Mouse (Mus musculus): ENCODE measurements around the gene Tmprss6.

Tmprss6 gene

DNA sequence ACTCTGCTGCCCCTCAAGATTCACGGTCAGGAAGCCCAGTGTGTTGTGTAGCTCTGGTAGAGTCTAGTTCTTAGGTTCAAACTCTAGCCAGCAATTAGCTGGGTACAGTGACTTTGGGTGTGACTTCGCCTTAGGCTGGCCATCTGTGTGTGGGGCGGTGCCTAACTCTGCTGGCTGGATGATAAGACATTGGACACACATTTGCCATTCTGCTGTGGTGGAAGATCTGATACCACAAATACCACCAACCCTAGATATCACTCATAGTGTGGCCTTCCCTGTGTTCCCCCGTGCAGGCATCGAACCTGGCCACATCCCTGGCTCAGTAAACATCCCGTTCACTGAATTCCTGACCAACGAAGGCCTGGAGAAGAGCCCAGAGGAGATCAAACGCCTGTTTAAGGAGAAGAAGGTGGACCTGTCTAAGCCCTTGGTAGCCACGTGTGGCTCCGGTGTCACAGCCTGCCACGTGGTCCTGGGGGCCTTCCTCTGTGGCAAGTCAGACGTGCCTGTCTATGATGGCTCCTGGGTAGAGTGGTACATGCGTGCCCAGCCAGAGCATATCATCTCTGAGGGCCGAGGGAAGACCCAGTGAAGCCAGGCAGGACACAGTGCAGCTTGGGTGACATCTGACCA is 55.2 kb downstream of the Tmprss6 start:
- DNase-seq = no peak

DNA sequence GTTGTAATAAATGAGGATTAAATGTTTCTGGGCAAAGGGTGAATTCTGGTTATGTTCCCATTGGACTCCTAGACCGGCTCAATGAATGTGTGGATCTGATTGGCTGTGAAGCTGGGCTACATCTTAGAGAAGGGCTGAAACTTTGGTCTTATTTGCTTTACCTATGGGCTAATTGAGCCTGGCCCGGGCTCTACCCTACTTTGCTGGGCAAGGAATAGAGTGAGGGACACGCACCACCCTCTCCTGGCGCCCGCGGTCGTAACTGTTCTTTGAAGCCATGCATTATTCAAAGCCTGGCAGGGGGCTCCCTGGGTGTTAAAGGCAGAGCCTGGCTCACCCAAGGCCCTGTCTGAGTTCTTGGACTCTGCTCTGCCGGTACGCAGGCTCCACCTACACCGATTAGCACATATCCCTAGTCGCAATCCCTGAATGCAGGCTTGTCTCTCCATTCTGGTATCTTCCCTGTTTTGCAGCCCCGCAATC is 58.8 kb downstream of the Tmprss6 start:
- peak; percentile 72 to 81 for DNase-seq

DNA sequence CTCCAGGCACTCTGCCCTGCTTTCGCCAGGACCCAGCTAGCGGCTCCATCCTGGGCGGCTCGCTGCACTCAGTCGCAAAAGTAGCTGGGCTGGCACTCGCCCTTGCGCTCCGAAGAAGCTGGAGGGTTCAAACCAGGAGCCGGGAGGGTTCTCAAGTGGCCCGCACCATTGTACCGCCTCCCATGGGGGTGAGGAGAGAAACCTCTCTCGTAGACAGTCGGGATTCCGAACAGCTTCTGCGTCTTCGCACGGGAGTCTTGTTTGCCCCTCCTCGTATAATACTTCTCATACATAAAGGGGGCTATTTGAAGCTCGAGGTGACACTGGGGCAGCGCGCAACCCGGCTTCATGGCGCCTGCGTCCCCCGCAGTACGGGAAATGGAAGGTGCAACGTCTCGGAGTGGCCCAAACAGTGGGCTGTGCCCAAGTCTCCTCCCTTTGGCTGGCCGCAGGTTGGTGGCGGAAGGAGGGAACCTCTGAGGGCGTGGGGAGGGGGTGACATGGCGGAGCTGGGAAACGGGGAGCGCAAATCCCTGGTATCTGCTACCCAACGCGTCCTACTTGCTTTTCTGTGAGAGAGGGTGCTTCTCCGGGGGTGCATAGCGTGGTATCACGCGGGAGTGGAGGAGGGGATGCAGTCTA is 62.0 kb downstream of the Tmprss6 start, which contains the start of gene Mpst:
Gene Mpst (plus strand): TSS at position 124 of the 642 bp plus-strand sequence.
- DNase-seq = peak; percentile 91 to 92

DNA sequence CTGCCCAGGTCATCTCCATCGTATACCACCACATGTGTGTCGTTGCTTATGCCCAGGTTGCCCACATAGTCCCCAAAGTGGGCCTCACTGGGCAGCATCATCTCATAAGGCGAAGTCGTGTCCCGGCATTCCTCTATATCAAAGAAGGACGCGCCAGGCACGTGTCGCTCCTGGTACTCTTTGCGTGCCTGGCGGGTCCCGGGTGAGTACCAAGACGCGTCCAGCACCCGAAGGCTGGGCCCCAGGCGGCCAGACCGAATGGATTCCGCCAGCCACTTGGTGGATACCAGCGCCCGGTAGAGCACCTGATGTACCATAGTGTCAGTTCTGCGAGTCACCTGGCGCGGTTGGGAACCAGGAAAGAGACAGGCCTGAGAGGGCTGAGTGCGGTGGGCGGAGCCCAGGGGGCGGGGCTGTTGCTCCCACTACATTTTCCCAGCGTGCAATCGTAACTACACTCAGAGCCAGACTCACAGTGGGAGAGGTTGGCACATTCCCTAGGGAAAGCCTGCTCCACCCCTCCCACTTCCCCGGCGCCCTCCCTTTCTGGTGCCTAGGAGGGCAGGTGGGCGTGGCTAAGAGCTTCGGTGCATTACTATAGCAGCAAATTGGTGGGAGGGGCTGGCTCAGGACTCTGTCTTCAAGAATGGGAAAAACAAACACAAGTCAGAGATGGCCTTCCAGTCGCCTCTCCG is 62.8 kb downstream of the Tmprss6 start, which contains the start of gene Tst:
Gene Tst (minus strand): TSS at position 391 of the 695 bp plus-strand sequence.
- peak; percentile 99 for DNase-seq

DNA sequence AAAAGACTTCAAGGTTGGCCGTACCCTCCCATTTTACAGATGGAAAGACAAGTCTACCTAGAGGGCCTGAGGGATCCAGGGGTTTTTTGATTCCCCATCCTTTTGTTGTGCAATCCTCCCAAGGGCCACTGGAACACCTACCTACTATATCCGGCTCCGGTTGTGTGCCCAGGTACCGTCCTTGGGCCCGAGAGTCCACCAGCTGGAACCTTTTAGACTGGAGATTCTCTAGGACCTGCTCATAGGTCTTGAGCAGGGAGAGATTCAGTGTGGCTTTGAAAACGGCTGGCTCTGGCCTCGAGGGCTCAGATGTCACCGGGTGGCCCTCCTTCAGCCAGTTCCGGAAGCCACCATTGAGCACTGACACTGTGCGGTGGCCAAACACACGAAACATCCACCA is 63.3 kb downstream of the Tmprss6 start:
- no peak for DNase-seq

DNA sequence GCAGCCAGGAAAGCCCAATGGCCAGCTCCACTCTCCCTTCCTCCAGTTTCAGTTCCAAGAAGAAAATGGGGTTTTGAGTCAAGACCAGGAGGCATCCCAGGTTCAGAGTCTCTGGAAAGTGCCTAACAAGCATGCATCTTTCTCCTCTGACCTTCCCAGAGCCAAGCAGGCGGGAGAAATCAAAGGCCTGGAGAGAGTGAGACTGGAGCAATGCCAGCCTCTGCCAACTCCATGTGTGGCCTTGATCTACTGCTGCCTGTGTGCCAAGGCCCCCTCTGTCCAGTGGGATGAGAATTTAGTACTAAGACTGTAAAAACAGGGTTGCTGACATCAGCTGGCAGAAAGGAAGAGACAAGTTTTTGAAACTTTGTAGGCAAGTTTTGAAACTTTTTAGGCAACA is 64.5 kb downstream of the Tmprss6 start:
- peak; percentile 87 to 89 for DNase-seq

DNA sequence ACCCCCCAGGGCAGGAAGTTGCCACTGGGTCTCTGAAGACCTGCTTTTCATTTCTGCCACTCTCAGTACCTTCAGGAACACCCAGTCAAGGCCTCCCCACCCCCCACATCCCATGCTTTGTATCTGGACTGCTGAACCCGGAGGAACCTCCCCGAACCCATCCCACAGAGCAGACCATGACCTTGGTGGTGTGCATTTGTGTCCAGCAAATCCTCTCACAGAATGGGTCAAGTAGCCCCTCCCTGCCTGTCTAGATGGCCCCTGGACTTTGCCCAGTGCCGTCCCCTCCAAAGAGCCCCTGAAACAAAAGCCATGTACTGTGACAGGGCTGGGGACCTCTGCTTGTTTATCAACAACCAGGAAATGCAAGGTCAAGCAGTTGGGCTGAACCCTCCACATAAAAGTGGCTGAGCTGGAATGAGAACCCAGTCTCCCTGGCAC is 65.1 kb downstream of the Tmprss6 start:
- DNase-seq = peak; percentile 82 to 90

DNA sequence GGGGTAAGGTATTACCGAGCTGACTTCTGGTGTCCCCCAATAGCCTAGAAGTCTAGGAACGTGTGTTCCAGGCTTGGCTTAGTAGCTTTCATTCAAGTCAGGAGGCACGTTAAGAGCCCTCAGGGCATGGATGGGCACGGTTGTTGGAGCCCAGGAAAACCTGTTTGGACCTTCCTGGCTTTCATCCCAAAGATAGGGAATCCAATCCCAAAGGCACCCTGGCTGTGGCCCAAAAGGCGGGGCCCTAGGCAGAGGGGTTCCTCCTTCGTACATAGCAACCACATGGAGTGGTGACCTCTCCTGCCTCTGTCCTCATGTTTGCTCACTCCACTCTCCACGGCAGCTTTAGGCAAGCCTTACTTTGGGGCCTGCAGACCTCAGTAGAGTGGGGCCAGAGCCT is 66.0 kb downstream of the Tmprss6 start:
- DNase-seq = peak in 1 of 2 experiments; percentile 54

DNA sequence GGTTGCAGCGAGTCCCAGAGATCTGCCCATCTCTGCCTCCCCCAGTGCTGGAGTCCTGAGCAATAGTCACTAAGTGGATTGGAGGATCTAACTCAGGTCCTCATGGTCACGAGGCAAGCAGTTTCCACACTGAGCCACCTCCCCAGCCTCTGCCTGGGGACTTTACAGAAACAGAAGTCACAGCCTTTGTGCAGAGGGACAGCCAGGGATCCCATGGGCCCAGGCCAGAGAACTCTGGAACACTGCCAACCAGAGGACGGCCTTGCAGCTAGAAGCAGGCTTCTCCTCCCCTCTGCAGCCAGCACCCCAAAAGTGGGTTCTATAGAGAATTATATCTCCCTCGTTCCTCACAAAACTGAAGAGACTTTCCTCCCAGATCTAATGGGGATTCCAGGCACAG is 66.5 kb downstream of the Tmprss6 start:
- DNase-seq = peak; percentile 71 to 75

DNA sequence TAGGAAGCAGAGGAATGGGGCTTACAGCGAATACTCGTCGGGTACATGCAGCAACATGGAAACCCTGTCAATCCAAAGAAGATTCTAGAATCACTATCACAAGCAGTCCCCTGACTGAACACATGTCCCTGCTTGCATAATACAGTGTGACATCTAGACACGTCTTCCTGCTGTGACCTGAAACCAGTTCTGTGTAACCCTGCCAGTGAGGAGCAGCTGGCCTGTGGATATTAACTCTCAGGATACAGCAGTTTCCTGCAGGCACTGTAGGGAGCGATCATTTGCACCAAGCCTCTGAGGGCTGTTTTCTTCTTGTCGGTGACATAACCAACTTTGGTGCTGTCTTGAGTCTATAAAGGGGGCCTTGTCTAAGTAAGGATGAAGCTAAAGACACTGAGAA is 67.1 kb downstream of the Tmprss6 start:
- no peak for DNase-seq

DNA sequence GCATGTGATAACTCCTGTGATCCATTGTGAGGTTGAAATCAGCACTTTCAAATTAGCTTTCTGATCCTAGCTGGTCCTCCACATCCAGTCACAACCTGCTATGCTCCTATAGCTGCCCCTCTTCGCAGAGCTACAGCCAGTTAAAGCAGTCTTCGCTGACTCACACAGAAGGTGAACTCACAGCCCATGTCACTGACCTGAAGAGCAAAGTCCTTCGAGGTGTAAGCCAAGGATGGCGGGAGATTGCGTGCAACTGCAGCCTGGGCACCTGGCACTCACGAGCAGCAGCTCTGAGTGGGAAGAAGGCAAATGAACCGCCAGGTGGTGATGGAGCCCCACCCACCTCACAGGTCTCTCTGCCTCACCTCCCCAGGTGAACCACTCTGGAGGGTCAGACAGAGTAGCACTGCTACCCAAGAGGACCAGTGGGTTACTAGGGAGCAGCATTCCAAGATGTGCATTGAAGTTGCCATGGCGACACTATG is 72.9 kb downstream of the Tmprss6 start, which contains the start of gene Tex33:
Gene Tex33 (minus strand): TSS at position 435 of the 485 bp plus-strand sequence.
- DNase-seq = peak in 1 of 2 experiments; percentile 55

DNA sequence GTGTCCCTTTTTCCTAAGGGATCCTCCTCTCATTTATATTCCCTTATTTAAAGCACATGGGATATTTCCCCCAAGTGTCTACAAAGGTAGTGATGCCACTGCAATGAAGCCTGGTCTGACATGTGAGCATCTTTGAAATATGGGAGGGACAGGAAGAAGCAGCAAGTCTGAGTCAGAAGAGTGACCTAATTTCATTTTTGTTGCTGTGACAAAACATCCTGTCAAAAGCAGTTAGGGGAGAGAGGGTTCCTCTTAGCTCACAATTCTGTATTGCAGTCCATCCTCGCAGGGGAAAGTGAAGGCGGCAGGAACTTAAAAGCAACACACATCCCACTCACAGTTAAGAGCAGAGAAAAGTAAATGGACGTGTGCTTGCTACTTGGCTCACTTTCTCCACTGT is 77.6 kb downstream of the Tmprss6 start:
- DNase-seq = no peak

Measured in kidney, adult 8-10 months (tissue).